Mouse (Mus musculus): Measurements from ENCODE around the gene Slc25a3.

Slc25a3 gene

DNA sequence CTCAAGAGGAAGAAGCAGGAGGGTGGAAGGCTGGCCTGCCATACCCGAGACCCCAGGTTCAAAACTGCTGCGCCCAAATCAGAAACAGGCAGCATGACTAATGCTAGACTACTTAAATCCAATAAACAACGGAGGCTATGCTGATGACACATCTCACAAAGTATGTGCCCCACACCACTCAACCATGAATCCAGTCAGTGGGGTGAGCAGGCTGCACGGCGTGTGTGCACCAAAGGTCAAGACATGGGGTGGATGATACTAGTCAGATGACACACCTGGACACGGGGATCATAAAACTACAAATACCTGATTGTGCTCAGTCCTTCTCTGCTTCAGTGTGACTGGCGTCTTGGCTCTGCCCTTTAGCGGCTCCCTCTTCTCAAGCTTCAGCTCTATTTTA, 34.6 kb upstream of the Slc25a3 start:
- ChIA-PET POLR2A (interaction anchor here (1.0 to 15.1 kb wide), 11 partner anchors 8 to 23 kb away, joined by 3 to 113 read pairs (median 8); partner anchors contain the start of gene Tmpo (in 1 of the 4)), CTCF (interaction anchor here in 3 of 4 experiments (0.7 to 1.0 kb wide), 3 partner anchors 9 to 439 kb away, joined by 3 to 5 read pairs (median 3); no protein-coding TSS in a partner anchor)

DNA sequence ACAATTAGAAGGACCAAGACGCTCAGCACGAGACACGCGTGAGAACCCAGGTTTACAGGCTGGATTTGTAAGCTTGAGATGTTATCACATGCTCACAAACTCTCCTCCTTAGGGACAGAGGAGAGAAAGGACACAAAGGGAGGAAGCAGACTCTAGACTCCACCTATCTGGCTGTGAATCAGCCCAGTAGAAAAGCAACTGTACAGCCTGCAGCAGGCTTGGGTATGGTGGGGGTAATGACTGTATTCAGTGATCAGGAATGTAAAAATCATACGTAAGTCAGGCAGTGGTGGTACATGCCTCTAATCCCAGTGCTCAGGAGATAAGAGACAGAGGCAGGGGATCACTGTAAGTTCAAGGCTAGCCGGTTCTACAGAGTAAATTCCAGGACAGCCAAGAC, 32.5 kb upstream of the Slc25a3 start:
- ChIA-PET CTCF (interaction anchor here in 1 of 4 experiments (2.5 kb wide), 1 partner anchor 11 kb away, joined by 10 read pairs; no protein-coding TSS in a partner anchor), POLR2A (interaction anchor here in 2 of 4 experiments (0.6 to 15.1 kb wide), 12 partner anchors 9 to 39 kb away, joined by 3 to 113 read pairs (median 4); partner anchors contain the start of gene Tmpo (in 1 of the 2))

DNA sequence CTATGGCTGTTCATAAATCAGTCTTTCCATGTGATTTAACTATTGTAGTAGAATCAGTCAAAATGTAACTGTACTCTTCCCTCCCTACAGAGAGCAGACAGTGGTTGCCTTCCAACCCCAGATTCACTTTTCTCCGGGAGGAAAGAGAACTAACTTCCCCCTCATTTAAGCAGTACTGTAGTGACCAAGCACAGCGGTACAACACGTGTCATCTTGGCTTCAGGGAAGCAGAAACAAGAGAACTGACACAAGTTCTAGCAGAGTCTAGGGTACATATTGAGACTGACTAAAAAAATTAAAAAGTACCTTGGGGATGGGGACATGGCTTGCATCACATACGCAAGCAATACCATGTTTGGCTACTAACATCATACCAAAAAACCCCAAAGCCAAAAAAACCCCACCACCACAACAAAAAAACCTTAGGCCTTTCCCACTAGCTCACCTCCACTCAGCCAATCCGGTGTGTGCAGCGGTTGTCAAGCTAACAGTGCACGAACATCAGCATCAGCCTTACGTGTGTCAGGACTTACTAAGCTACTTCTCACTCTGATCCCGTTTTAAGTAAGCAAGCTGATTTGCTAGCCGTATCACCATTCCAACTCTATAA, 30.1 kb upstream of the Slc25a3 start:
- CTCF ChIA-PET, result interaction anchor here in 2 of 4 experiments (0.5 to 2.5 kb wide), 3 partner anchors 13 to 60 kb away, joined by 4 to 10 read pairs (median 4); no protein-coding TSS in a partner anchor
- POLR2A ChIA-PET, result interaction anchor here in 3 of 4 experiments (0.6 to 15.1 kb wide), 13 partner anchors 8 to 1736 kb away, joined by 3 to 113 read pairs (median 6); no protein-coding TSS in a partner anchor

DNA sequence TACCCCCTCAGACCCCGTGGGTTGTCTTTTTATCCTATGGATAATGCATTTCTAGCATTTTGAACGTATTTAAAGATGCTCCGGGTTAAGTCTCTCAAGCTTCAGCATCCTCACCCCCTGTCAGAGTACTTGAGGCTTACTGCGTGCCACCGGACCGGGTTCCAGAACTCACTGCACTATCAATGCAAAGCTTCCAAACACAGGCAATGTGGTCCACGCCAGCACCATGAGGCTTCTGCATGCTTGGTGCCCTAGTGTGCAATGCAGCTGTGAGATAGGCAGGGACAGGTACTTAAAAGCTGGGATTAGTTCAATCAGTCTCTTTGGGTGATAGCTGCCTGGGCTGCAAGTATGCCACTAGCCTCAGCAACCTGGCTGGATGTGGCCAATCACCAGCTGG, 21.6 kb upstream of the Slc25a3 start:
- ChIA-PET CTCF (interaction anchor here in 2 of 4 experiments (0.6 to 1.6 kb wide), 6 partner anchors 8 to 112 kb away, joined by 3 to 5 read pairs (median 4); no protein-coding TSS in a partner anchor), POLR2A (interaction anchor here (0.6 to 15.1 kb wide), 21 partner anchors 8 to 146 kb away, joined by 3 to 113 read pairs (median 6); partner anchors contain the start of genes Apaf1 (in 1 of the 4), Ikbip (in 1 of the 4) and Tmpo (in 1 of the 4))

DNA sequence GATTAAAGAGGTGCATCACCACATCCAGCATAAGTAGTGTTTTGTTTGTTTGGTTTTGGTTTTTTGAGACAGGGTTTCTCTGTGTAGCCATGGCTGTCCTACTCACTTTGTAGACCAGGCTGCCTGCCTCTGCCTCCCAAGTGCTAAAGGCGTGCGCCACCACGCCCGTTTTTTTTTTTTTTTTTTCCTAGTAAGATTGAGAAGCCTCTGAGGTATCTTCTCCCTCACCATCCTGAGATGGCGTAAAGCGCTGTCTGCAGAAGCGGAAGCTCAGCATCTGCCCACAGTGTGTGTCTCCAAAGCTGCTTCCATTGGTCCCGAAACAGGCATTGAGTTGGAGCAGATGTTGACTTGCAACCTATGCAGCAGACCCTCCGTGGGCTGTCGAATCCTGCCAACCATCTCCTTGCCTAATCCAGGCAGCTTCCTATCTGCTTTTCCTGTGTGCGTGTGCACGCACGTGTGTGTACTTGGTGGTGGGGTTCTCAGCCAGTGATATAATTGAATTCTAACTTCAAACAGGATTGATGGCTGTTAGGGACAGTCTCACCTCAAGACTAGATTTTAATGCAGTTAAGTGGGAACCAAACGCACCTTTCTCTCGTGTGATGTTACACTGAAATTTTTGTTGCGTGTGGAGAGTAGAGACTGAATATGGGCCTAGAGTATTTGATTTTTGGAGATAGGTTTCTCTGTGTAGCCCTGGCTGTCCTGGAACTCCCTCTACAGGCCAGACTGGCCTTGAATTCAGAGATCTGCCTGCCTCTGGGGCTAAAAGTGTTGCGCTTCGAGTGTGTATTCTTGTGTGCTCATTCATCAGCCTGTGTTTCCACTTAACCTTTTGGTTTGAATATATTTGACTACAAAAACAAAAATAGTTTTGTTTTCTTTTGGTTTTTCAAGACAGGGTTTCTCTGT, 19.7 kb upstream of the Slc25a3 start:
- POLR2A ChIA-PET, result interaction anchor here (0.7 to 5.3 kb wide), 12 partner anchors 11 to 43 kb away, joined by 3 to 33 read pairs (median 5); partner anchors contain the start of genes Slc25a3 (in 1 of the 4) and Tmpo (in 1 of the 4)

DNA sequence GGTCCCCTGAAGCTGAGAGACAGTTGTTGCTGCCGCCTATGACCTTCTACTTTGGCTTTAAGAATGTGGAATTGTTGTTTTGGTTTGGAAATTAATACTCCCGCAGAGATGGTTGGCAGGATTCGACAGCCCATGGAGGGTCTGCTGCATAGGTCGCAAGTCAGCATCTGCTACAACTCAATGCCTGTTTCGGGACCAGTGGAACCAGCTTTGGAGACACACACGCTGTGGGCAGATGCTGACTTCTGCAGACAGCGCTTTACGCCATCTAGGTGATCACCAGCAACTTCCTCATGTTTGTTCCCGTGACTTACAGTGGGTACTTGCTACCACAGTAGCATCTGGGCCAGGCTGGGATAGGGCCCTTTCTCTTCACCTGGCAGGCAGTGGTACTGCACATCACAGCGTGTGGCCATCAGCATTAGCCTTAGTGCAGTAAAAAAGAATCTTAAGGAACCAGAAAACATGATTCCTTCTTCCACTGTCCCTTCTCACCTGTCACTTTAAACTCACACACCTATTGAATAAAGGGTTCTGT, 18.9 kb upstream of the Slc25a3 start:
- ChIA-PET CTCF (interaction anchor here in 2 of 4 experiments (0.6 to 2.1 kb wide), 2 partner anchors 24 to 33 kb away, joined by 5 read pairs; no protein-coding TSS in a partner anchor), POLR2A (interaction anchor here in 2 of 4 experiments (1.1 to 5.3 kb wide), 8 partner anchors 10 to 38 kb away, joined by 3 to 33 read pairs (median 4); partner anchors contain the start of gene Tmpo (in 1 of the 2))

More for the DNA sequence above, 19.7 kb upstream of the Slc25a3 start:
- CTCF ChIA-PET, result interaction anchor here in 3 of 4 experiments (0.5 to 2.1 kb wide), 5 partner anchors 16 to 83 kb away, joined by 3 to 5 read pairs (median 3); no protein-coding TSS in a partner anchor

DNA sequence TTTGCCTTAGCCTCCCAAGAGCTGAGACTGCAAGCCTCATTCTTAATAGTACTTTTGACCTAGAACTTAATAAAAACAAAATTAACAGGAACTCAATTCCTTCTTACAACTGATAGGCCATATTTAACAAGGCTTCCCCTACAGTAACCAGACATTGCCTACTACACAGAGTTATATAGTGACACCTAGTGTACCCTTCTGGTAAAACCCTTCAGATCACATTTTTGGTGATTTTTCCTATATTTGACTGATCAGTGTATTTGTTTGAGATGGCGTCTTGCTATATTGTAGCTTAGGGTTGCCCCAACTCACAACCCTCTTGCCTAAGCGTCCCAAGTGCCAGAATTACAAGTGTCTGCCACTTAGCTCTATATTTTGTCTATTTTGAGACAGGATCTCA, 17.7 kb upstream of the Slc25a3 start:
- POLR2A ChIA-PET, result interaction anchor here in 2 of 4 experiments (0.9 to 5.3 kb wide), 14 partner anchors 9 to 59 kb away, joined by 3 to 33 read pairs (median 4); partner anchors contain the start of genes Apaf1 (in 1 of the 2), Ikbip (in 1 of the 2) and Tmpo (in 1 of the 2)
- CTCF ChIA-PET, result interaction anchor here in 1 of 4 experiments (1.1 to 2.1 kb wide), 4 partner anchors 10 to 108 kb away, joined by 3 to 8 read pairs (median 5); no protein-coding TSS in a partner anchor

DNA sequence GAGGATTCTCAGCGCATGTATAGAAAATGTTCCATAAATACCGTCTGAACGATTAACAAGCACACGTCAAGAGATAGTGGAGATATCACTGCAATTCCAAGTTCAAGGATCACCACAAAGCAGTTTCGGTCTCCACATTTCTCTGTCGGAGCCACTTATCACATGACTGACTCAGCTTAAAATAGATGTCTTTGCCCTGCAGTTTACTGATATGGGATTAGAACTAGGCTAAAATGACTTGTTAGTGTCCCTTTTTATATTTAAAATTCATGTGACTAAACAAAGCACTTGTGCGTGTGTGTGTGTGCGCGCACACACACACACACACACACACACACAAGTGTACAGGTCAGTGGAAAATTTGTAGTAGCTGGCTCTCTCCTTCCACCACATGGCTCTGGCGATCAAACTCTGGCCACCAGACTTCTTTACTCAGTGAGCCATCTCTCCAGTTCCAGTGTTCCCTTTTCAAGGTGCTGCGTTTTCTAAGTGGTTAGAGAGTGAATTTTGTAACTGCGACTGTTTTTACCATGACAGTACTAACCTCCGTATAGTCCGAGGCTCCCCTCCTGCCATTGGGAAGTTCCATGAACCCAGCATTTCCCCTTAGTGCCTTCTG, 15.4 kb upstream of the Slc25a3 start:
- ChIA-PET CTCF (interaction anchor here in 1 of 4 experiments (1.1 to 2.5 kb wide), 2 partner anchors 78 to 79 kb away, joined by 5 to 7 read pairs; no protein-coding TSS in a partner anchor), POLR2A (interaction anchor here in 3 of 4 experiments (0.7 to 6.2 kb wide), 16 partner anchors 7 to 57 kb away, joined by 3 to 40 read pairs (median 6); partner anchors contain the start of genes Apaf1 (in 1 of the 3), Ikbip (in 1 of the 3) and Slc25a3 (in 1 of the 3))

DNA sequence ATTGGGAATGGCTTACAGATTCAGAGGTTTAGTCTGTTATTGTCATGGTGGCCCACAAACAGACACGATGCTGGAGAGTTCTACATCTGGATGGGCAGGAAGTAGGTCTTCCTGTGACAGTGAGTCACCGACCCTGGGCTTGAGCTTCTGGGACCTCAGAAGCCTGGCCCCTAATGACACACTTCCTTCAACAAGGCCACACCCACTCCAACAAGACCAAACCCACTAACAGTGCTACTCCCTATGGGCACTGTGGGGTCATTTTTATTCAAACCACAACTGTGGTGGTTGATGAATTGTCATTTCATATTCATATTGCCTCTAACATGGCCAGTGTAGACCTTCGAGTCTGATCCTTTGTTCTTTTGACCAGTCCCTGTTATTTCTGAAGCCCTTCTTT, 14.5 kb upstream of the Slc25a3 start:
- POLR2A ChIA-PET, result interaction anchor here in 3 of 4 experiments (0.8 to 6.2 kb wide), 17 partner anchors 10 to 56 kb away, joined by 3 to 40 read pairs (median 5); partner anchors contain the start of genes Apaf1 (in 1 of the 3) and Ikbip (in 1 of the 3)
- CTCF ChIA-PET, result interaction anchor here in 3 of 4 experiments (0.6 to 2.5 kb wide), 3 partner anchors 11 to 448 kb away, joined by 3 to 7 read pairs (median 4); no protein-coding TSS in a partner anchor

DNA sequence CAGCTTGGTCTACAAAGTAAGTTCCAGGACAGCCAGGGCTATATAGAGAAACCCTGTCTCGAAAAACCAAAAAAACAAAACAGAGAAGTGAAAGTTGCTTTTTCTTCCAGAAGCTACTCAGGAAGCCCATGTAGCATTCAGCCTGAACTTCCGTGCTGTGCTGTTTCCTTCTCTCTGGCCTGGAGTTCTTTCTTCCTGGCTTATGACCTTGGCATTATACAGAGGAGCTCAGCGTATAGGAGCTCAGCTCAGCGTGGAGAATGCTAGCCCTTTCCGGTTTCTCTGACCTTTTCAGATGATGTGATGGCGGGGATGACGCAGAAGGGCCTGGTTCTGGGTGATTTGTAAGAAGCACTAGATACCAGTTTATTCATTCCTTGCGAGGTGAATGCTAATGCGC, 13.5 kb upstream of the Slc25a3 start:
- ChIA-PET CTCF (interaction anchor here in 3 of 4 experiments (0.6 to 2.5 kb wide), 5 partner anchors 8 to 105 kb away, joined by 3 to 7 read pairs (median 3); no protein-coding TSS in a partner anchor), POLR2A (interaction anchor here (0.6 to 6.2 kb wide), 24 partner anchors 8 to 114 kb away, joined by 3 to 40 read pairs (median 4); partner anchors contain the start of genes Apaf1 (in 1 of the 4), Ikbip (in 1 of the 4) and Slc25a3 (in 1 of the 4))

DNA sequence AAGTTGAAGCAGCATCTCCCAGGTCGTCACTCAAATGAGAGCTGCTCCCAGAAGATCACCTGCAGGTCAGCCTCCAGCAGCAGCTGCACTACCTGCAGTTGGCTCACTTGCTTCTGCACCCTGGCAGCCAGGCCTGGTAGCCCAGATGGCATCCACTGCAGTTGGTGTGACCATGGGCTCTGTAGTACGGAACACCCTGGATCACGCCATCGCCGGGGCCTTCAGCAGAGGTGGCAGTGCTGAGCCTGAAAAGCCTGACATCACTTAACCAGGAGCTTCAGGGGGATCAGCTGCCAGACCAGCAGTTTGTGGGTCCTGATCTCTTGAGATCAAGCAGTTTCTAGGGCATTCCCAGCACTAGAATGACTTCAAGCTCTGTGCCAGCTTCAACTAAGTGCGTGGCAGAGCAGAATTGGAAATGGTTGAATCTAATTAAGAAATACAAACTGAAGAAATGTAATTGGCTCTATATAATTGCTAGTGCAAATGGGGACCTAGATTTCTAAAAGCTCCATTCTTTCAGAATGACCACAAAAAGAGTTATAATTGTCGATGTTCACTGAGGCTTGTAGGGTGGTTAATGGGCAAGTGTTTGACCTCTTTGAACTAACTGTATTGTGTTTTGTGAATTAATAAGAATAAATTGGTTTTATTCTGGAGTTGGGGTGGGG, 11.6 kb upstream of the Slc25a3 start:
- ChIA-PET CTCF (interaction anchor here in 1 of 4 experiments (0.8 kb wide), 1 partner anchor 10 kb away, joined by 3 read pairs; no protein-coding TSS in a partner anchor), POLR2A (interaction anchor here in 2 of 4 experiments (0.9 to 6.2 kb wide), 10 partner anchors 6 to 68 kb away, joined by 3 to 40 read pairs (median 4); partner anchors contain the start of genes Apaf1 (in 1 of the 2) and Ikbip (in 1 of the 2))

DNA sequence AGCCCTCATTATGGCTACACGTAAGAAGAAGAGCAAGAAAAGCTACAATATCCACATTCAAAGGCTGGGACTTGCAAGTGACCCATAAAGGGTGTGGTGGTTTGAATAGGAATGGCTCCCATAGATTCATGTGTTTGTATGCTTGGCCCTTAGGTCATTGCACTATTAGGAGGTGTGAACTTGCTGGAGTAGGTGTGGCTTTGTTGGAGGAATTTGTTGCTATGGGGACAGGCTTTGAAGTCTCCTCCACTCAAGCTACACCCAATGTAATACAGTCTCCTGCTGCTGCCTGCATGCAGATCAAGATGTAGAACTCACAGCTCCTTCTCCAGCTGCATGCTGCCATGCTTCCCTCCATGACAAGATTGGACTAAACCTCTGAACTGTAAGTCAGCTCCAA, 7.7 kb upstream of the Slc25a3 start:
- ChIA-PET CTCF (interaction anchor here in 1 of 4 experiments (0.7 to 1.2 kb wide), 3 partner anchors 9 to 35 kb away, joined by 3 to 8 read pairs (median 3); no protein-coding TSS in a partner anchor), POLR2A (interaction anchor here in 3 of 4 experiments (0.6 to 6.1 kb wide), 19 partner anchors 8 to 103 kb away, joined by 3 to 33 read pairs (median 4); partner anchors contain the start of genes Apaf1 (in 1 of the 3), Ikbip (in 1 of the 3), Slc25a3 (in 1 of the 3) and Tmpo (in 1 of the 3))

DNA sequence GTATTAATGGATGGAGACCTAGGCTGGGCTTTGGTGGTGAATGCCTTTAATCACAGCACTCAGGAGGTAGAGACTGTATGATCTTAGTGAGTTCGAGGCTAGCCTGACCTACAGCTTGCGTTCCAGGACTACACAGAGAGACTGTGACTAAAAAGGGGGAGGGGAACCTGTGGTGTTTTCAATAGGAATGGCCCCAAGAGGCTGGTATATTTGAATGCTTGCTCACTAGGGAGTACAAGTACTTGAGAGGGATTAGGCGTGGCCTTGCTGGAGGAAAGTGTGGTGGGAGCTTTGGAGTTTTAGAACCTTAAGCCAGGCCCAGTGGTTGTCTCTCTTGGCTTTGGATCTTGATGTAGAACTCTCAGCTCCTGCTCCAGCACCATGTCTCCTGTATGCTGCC, 6.9 kb upstream of the Slc25a3 start:
- CTCF ChIA-PET, result interaction anchor here in 2 of 4 experiments (0.6 to 1.2 kb wide), 2 partner anchors 11 to 129 kb away, joined by 4 to 8 read pairs; no protein-coding TSS in a partner anchor
- POLR2A ChIA-PET, result interaction anchor here in 3 of 4 experiments (0.6 to 6.1 kb wide), 12 partner anchors 8 to 52 kb away, joined by 3 to 33 read pairs (median 6); partner anchors contain the start of genes Apaf1 (in 1 of the 3), Ikbip (in 1 of the 3) and Tmpo (in 1 of the 3)

DNA sequence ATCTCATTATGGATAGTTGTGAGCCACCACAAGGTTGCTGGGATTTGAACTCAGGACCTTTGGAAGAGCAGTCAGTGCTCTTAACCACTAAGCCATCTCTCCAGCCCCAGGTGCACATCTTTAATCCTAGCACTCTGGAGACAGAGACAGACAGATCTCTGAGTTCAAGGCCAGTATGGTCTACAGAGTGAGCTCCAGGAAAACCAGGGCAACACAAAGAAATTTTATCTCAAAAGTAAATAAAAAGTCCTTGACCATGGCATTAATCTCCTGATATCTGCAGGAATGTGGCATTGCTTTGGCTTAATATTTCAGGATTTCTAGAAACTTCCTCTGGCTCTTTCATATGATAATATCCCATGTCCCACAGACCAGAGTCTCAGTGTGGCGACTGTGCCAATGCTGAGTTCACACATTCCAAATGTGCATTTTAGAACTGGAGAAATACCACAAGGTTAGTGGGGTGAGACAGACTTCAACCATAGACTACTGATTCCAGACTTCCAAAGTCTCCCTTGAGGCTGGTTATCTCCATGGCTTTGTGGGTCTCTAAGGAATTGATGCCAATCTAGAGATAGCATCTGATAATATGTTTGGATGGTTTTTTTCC, 4.8 kb upstream of the Slc25a3 start:
- CTCF ChIA-PET, result interaction anchor here in 1 of 4 experiments (0.8 kb wide), 1 partner anchor 15 kb away, joined by 3 read pairs; no protein-coding TSS in a partner anchor
- POLR2A ChIA-PET, result interaction anchor here in 2 of 4 experiments (0.5 to 2.0 kb wide), 4 partner anchors 9 to 38 kb away, joined by 3 to 9 read pairs (median 5); no protein-coding TSS in a partner anchor

DNA sequence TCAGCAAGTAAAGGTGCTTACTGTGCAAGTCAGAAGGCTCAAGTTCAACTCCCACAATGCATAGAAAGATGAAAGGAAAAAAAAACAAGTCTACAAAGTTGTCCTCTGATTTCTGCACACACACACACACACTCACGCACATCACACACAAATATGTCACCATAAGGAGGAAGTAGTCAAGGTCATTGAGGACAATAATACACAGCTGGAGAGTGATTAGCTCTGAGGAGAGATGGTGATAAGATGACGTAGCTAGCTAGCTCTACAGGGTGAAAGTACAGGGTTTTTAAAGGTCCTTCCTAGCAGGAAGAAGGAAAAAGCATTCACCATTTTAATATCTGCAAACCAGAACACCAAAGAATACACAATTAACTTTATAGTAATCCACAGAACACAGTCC, 3.5 kb upstream of the Slc25a3 start:
- CTCF ChIA-PET, result interaction anchor here (0.6 to 1.6 kb wide), 7 partner anchors 10 to 167 kb away, joined by 3 to 6 read pairs (median 4); no protein-coding TSS in a partner anchor
- POLR2A ChIA-PET, result interaction anchor here in 3 of 4 experiments (0.9 to 2.0 kb wide), 16 partner anchors 8 to 60 kb away, joined by 3 to 9 read pairs (median 4); partner anchors contain the start of genes Apaf1 (in 2 of the 3) and Ikbip (in 2 of the 3)

Data from embryonic stem cell, embryonic (primary cell).